Mouse (Mus musculus) kidney, adult 18-20 months (tissue): ENCODE results near the gene Crispld2.

Experiments used
- DNase-seq: peaks from one replicate; pipeline ENCODE4 v3.0.0; 2021

Gene Crispld2

DNA sequence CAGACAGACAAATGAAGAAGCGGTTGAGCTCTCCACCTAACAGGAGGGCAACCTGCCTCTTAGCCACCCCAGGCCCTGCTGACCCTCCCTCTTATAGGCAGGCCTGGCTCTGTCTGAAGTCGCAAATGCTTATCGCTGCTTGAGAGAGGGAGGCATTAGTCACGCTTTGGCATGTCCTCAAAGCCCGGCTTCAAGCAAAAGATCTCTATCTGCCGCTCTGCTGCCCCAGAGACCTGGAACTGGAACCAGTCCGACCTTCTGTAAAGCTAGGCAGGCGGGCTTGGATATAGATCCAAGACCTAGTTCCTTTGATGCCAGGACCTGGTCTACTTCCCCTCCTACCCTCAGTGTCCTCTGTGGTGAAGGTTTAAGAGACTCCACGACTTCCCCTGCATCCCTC lies 80.0 kb downstream of the Crispld2 start:
- DNase-seq: peak; percentile 31

DNA sequence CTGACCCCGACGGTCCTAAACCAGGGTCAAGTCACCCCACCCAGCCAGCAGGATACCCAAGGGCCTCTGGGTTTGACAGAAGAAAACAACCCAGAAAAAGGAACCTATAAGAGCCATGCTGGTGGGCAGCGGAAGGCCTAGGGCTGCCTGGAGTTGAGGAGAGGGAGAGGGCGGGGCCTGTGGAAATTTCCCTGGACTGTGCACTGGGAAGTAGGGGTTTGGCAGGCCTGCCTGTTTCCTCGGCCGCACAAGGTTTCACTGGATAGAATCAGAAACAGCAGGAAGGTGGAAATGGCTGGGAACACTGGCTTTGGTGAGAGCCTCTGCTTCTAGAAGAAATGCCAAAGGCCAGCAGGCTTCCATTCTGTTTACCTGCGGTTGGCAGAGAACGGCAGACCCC lies 80.6 kb downstream of the Crispld2 start:
- DNase-seq: peak; percentile 37

DNA sequence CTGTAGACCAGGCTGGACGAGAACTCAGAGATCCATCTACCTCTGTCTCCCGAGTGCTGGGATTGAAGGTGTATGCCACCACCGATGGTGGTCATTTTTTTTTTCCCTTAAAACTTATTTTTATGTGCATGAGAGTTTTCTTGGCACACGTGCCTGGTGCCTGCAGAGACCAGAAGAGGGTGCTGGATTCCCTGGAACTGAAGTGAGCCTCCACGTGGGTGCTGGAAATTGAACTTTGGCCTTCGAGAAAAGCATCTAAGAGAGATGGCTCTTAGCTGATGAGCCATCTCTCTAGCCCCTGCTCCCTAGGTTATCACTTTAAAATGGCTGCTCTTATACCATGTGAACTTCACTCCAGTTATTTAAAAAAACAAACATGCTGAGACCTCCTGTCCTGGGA lies 82.3 kb downstream of the Crispld2 start:
- DNase-seq: peak; percentile 42

DNA sequence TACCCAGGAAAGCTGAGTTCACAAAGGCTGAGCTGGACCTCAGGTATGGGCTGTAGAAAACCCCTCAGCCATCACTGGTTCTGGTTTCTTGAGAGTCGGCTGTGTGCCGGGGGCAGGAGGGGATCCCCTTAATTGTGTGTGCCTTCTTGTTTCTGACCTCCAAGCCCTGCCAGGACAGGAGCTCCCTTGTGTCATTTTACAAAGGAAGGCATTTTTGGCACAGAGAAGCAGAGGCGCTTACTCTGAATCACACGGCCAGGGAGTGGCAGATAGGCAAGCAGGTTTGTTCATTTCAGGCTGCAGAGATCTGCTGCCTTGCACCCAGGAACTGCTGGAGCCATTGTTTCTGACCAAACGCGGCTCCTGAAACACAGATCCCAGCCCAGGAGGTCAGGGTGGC lies 83.1 kb downstream of the Crispld2 start:
- no peak for DNase-seq

DNA sequence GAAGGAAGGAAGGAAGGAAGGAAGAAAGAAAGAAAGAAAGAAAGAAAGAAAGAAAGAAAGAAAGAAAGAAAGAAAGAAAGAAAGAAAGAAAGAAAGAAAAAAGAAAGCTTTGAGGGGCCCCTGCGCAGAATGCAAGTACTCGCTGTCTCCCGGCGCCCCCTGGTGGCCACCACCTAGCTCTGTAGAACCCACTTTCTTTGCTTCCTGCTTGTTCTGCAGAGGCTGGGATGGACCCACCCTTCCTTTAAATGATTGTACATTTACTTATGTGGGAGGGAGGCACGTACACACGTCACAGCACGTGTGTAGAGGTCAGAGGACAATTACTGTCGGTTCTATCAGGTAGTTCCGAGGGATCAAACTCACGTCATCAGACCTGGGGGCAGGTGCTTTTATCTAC lies 85.8 kb downstream of the Crispld2 start:
- DNase-seq: peak; percentile 81

DNA sequence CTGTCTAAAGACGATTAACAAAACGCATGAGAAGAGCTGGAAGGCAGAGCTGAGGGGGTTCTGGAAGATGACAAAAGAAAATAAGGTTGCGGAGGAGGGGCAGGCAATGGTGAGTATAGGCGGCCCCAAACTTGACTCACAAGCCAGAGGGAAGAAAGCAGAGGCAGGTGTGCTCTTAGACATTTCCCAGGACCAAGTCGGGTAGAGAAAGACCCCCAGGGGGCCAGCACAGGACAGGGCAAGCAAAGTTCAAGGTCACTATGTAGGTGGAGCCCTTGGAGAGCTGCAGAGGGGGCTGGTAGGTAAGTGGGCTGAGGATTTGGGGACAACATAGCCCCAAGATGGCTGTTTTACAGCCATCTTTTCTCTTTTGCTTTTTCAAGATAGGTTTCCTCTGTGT lies 87.1 kb downstream of the Crispld2 start:
- no peak for DNase-seq

DNA sequence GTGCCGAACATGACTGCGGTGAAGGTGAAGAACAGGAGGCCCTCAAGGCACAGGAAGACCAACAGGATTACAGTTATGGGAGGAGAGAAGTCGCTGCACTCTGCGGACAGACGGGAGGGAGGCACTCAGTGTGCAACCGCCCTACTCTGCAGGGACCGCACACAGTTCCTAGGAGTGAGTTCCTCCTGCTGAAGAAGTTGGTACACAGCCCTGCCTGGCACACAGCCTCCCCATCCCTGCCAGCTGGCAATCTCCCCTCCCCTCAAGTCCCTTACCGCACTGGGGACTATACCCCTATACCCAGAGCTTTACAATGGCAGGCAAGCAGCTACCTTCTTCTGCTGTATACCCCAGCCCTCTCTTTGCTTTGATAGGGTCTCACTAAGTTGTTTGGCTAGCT lies 91.0 kb downstream of the Crispld2 start:
- no peak for DNase-seq

DNA sequence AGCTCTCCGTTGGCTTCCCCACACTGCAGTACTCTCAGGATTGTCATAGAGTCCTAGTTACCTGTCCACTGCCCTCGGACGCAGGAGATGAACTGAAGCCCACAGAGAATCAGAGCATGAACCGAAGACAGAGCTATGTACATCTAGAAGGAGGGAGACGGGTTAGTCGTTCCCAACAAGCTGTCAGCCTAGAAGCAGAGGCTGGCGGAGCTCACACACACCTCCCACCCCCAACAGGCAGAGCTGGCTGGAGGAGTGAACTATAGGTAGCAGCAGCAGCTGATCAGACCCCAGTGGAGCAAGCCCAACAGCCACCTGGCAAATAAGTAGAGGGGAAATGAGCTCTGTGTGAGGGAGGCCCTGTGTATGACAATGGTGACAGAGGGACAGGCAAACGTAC lies 92.5 kb downstream of the Crispld2 start:
- DNase-seq: no peak

DNA sequence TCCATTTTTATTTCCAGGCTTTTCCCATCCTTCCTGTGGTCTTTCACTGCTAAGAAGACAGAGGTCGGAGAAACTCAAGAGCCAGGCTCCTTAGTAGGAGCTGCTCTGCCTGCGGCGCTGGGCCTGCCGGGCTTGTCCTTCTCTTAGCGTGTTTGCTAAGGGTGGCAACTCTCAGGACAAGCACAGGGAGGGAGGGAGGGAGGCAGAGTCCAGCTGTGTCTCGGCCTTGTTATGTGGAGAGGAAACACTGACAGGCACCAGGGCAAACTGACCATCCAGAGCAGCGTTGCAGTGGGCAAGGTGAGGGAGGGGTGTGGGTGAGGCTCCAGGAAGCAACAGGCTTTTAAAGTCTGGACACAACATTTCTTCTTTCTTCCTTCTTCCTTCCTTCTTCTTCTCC lies 97.3 kb downstream of the Crispld2 start:
- no peak for DNase-seq

DNA sequence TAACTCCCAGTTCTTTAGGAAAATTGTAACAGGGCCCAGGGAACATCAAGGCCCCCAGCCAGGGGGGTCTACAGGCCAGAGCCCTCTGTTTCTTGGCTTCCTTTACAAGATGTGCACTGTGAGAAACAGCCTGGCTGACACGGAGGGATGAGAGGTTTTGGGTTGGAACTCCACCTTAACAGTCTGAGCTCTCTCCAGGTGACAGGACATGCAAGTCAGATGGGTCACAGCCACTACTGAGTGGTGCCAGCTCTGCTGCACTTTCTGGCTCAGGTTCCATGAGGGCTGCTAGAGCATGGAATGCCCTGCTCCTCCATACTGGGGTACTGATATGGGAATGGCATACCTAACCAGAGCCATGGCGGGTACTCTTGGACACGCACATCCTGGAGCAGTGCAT lies 98.8 kb downstream of the Crispld2 start:
- DNase-seq: no peak

DNA sequence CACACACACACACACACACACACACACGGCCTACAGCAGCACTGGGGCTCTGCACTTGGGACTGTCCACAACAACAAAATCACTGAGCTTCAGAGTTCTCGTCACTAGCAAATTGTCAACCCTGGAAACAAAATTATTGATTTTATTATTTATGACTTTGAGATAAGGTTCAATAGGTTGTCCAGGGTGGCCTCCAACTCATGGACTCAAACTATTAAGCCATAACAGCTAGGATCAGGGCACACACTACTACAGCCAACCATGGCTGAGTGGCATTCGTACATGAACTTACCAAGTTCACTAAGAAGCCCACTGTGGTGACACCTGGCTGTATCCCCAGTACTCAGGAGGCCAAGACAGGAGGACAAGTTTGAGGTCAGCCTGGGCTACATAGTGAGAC lies 100.9 kb downstream of the Crispld2 start:
- no peak for DNase-seq

DNA sequence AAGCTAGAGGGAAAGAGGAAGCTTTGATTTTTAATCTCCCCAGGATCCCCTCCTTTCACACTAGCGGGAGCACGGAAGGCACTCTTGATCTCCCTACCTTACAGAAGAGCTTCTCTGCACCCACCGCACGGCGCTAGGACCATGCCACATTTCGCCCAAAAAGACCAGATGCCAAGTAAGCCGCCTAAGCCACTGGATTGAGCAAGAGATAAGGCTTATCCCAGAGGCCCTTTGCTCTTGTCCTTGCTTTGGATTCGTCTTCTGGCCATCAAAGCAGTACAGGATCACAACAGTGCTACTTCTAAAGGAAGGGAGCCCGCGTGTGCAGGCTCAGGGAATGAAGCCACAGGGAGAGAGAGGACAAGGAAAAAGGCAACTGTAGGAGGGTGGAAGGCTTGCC lies 102.6 kb downstream of the Crispld2 start:
- no peak for DNase-seq

DNA sequence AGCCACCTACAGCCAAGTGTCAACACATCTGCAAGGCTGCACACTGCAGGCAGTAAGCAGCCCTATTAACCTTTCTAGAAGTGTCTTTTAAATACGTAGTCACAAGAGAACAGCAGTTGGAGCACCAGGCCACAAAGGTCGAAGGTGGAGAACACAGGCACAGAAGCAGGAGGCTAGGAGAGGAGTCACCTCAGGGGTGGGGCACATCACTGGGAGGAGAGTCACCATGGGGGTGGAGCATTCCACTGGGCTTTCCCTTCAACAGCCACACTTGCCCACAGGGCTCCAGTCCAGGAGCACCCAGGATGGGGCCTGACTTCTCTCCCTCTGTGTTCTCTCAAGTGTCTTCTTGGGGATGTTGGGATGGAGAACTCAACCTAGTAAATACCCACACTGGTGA lies 104.2 kb downstream of the Crispld2 start:
- DNase-seq: no peak

DNA sequence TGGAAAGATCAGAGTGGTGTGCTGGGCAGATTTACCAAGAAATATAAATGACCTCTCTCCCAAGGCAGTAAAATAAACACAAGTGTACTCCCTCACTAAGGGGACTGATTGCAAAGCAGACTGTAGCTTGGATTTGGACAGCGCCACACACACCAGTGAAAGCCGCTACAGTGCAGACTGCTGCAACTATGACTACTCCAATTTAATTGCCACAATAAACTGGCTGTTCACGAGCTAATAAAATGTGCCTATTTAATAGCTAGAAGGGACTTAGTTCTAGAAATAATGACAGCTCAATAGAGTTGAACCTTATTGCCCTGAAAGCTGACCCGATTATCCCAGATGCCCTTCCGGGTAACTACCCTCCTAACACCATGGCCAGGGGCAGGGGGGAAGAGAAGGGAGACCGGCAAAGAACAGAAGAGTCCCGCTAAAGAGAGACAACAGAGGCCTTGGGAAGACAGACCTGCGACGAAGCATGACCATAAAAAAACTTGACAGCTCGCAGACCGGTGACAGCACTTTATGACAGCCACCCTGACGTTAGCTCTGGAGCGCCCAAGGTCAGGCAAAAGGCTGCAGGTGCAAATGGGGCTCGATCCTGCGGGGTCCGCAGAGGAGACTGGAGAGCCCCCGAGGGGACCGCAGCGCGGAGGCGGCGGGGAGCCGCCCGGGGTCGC lies 108.3 kb downstream of the Crispld2 start:
- no peak for DNase-seq

DNA sequence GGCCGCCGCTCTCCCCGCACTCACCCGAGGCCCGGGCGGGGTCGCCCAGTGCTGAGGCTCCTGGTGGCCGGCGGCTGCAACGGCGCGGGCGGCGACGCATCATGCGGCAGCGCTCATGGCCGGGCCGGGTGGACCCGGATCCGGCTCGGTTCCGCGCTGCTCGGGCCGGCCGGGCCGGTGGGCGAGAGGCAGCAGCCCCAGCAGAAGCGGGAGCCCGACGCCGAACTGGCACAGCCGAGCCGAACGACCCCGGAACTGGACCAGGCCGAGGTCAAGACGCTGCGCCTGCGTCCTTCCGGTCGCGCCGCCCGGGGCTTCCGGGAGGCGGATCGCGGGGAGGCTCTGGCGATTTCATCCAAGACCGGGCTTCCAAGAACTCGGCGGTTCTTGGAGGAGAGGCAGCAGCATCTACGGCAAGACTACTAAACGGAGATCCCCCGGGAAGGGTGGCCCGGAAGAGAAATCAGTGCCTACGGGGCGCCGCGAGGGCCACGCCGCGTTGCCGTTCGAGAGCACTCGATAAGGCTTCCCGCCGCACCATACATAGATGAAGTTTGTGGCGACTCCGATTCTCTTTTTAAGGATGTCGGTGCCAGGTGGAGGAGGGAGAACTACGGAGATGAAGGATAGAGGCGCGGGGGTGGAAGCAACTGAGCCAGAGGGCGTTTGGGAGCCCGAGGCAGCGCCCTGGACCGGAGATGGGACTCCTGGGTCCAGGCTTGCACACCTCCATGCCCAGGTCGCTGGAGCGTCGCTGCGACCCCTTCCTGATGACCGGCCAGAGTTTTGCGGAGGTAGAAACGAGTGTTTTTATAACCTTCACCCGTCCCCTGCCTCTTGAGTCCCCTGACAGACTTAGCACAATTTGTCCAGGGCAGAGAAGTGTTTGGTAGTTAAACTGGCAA lies 109.1 kb downstream of the Crispld2 start, which contains the start of gene Zdhhc7:
Gene Zdhhc7 (minus strand): TSS at position 415 of the 905 bp plus-strand sequence.
- peak; percentile 90 for DNase-seq
